Mouse (Mus musculus): ENCODE data around the gene Lrfn1. TPM values are rescaled to one million over a fixed set of nuclear protein-coding genes. Genes with fewer than 3 reads are reported as not detected.
A peak's percentile ranks its signal among the peaks of the same experiment; 100 is the strongest.

Gene Lrfn1
- total RNA-seq (2015; ENCODE audit: low replicate concordance), result 6.9 TPM in 1 of 2 replicates, not detected in the other
- not detected in 2 replicates for total RNA-seq (2017; ENCODE audit: low replicate concordance)

- no peak for ATAC-seq (replicated peaks; ENCODE audit: low FRiP score, poor library complexity, severe bottlenecking)
Measured at GRCm38 (mm10) chr7:28451531-28452360, at the start of gene Lrfn1. Gene Lrfn1 (plus strand): TSS chr7:28451980.

- ATAC-seq (replicated peaks; ENCODE audit: low FRiP score, poor library complexity, severe bottlenecking), result no peak
Measured at GRCm38 (mm10) chr7:28410841-28411475, 40.8 kb upstream of the Lrfn1 start.

DNA sequence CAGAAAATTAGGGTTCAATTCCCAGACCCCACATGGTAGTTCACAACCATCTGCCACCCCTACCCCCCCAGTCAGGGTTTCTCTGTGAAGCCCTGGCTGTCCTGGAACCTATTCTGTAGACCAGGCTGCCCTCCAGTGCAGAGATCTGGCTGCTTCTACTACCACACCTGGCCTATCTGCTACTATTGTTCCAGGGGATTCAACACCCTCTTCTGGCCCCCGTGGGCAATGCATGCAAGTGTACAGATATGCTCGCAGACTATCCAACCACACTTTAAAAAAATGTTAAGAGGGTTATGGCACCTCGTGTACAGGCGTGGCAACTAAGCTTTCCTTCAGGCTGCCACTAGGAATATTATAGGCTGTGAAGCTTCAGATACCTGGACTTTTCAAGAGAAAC lies 39.0 kb upstream of the Lrfn1 start:
- ATAC-seq (replicated peaks; ENCODE audit: low FRiP score, poor library complexity, severe bottlenecking), result no peak

- ATAC-seq (replicated peaks; ENCODE audit: low FRiP score, poor library complexity, severe bottlenecking), result no peak
Measured at GRCm38 (mm10) chr7:28417368-28417767, 34.4 kb upstream of the Lrfn1 start.

DNA sequence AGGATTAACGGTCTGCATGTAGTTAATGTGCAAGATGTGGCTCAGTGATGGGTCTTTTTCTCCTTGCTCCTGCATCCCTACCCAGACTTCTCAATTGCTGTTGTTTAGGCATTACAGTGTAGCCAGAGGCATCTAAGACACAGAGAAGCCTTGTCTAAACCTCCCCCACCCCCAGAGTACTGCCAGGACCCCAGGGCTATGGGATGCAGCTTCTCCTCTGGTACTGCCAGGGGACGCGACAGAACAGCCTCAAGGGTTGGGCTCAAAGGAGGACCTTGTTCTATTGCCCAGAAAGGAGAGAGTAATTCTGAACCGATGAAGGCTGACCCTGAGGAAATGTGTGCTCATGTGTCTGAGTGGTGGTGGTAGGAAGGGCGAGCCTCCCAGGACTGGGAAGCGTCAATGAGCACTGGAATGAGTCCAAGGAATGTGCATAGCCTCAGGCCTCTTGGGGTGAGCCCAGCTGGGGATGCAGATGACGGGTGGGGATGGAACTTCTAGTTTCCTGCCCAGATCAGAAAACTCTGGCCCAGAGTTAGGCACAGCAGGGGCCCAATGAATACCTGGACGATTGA lies 33.6 kb upstream of the Lrfn1 start:
- ATAC-seq (replicated peaks; ENCODE audit: low FRiP score, poor library complexity, severe bottlenecking), result no peak

GRCm38 (mm10) chr7:28419416-28419815 lies 32.4 kb upstream of the Lrfn1 start:
- no peak for ATAC-seq (replicated peaks; ENCODE audit: low FRiP score, poor library complexity, severe bottlenecking)

- no peak for ATAC-seq (replicated peaks; ENCODE audit: low FRiP score, poor library complexity, severe bottlenecking)
Measured at GRCm38 (mm10) chr7:28423018-28423417, 28.8 kb upstream of the Lrfn1 start.

- ATAC-seq (replicated peaks; ENCODE audit: low FRiP score, poor library complexity, severe bottlenecking), result no peak
Measured at GRCm38 (mm10) chr7:28427738-28428137, 24.0 kb upstream of the Lrfn1 start.

- no peak for ATAC-seq (replicated peaks; ENCODE audit: low FRiP score, poor library complexity, severe bottlenecking)
Measured at GRCm38 (mm10) chr7:28430512-28430911, 21.3 kb upstream of the Lrfn1 start.

GRCm38 (mm10) chr7:28432252-28432651 lies 19.5 kb upstream of the Lrfn1 start:
- ATAC-seq (replicated peaks; ENCODE audit: low FRiP score, poor library complexity, severe bottlenecking), result no peak

GRCm38 (mm10) chr7:28435660-28436259 lies 16.0 kb upstream of the Lrfn1 start:
- no peak for ATAC-seq (replicated peaks; ENCODE audit: low FRiP score, poor library complexity, severe bottlenecking)

GRCm38 (mm10) chr7:28436271-28436904 lies 15.4 kb upstream of the Lrfn1 start:
- peak; percentile 94 for ATAC-seq (replicated peaks; ENCODE audit: low FRiP score, poor library complexity, severe bottlenecking)

GRCm38 (mm10) chr7:28436932-28437570 lies 14.7 kb upstream of the Lrfn1 start, which contains the start of gene Gmfg:
Gene Gmfg (plus strand): TSS chr7:28437447.
- peak; percentile 76 for ATAC-seq (replicated peaks; ENCODE audit: low FRiP score, poor library complexity, severe bottlenecking)

GRCm38 (mm10) chr7:28437964-28438363 lies 13.8 kb upstream of the Lrfn1 start:
- no peak for ATAC-seq (replicated peaks; ENCODE audit: low FRiP score, poor library complexity, severe bottlenecking)

DNA sequence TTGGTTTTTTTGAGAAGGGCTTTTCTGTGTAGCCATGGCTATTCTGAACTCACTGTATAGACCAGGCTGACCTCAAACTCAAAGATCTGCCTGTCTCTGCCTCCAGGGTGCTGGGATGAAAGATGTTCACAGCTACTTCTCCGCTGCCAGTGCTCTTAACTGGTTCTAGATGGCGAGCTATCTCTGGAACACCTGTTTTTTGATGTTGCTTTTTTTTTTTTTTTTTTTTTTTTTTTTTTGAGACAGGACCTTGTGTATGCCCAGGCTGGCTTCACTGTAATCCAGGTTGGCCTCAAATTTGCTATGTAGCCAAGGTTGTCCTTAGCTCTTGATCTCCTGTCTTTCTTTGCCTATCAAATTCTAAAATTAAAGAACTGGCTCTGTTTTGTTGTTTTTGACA lies 13.0 kb upstream of the Lrfn1 start:
- ATAC-seq (replicated peaks; ENCODE audit: low FRiP score, poor library complexity, severe bottlenecking), result no peak

DNA sequence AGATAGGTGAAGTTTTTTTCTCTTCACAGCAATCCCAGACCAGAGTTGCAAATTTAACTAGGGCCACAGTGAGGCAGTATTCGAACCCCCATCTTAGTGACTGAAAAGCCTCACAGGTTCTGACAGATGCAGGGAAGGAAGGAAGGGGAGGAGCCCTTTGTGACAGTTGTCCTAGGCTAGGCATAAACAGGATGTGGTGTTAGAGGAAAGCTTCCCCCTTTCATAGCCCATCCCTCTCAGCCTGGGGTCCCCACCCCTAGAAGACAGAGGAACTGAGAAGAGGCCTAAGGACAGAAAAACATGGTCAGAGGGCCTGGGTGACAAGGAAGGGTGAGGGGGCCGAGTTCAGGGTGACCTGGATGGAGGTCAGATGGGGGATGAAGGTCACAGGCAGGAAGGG lies 11.0 kb upstream of the Lrfn1 start:
- ATAC-seq (replicated peaks; ENCODE audit: low FRiP score, poor library complexity, severe bottlenecking), result no peak

- ATAC-seq (replicated peaks; ENCODE audit: low FRiP score, poor library complexity, severe bottlenecking), result no peak
Measured at GRCm38 (mm10) chr7:28441776-28442485, 9.8 kb upstream of the Lrfn1 start.

DNA sequence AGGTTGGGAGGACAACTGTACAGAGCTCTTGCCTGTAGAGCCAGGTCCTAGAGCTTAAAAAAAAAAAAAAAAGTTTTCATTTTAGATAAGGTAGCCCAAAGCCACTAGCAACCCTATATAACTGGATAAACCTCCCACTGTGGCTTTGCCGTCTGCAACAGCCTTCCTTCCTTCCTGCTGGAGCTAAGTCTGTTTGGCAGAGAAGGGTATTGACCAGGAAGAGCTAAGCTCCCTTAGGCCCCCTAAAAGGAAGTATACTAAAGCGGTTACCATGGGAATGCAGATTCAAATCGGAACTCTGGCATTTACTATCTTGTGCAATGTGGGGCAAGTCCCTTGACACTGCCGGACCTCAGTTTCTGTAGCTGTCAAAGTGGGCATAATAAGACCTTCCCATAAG lies 9.1 kb upstream of the Lrfn1 start:
- ATAC-seq (replicated peaks; ENCODE audit: low FRiP score, poor library complexity, severe bottlenecking), result no peak
